Mouse (Mus musculus) neutrophil, adult 83 days (primary cell): ENCODE measurements around the gene Pawr. TPM values are rescaled to one million over a fixed set of nuclear protein-coding genes. Genes with fewer than 3 reads are reported as not detected.

Experiments
- total RNA-seq, 2 experiments: library from RNA; stranded (reverse); gene quantifications; one replicate each; pipeline ENCODE4 v1.2.4; 2023

Gene Pawr
- total RNA-seq = not detected

GRCm38 (mm10) chr10:108331784-108332561, at the start of gene Pawr:
Pawr (plus strand) TSS chr10:108332121.

Other genes starting within 250 kb of the Pawr start
- gene Ppp1r12a, start 169.9 kb upstream of the Pawr start, total RNA-seq = 100 to 1,000 TPM; 216 to 240 TPM